ENCODE assay signal across 9 mouse cellular contexts in the genomic region with DNA sequence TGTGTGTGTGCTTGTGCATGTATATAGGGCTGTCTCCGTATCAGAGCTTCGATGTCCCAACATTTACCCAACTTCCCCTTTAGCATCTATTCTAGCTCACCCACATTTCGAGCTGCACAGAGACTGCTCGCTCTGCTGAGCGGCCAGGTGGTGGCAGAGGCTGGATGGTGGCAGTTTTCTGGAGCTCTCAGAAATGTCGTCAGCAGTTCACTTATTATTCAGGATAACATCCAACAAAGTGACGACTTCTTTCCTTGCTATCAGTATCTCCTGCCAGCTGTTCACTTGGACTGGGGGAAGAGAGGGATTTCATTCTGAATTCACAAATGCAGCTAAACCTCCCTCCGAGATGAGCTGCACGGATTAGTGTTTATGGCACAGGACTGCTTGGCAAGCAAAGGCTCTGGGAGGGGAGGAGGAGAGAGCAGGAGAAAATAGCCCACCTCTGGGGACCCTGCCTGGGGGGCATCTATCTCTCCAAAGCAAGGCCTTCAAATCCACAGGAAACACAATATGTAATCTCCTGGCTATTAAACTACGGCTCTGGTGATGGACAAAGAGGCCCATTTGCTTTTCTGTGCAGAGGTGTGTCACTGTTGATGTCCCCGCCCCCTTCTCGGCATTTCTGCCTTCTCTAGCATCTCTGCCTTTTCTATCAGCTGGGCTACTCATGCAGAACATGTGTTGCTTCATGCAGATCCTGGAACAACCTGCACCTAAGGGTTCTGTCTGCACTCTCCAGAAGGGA.
DNase-seq lines count a peak whose midpoint lies in the region; ATAC-seq and TF ChIP-seq lines count a peak whose summit lies in the region.
"Had no signal": no experiment of that assay in that cellular context is flagged by ENCODE, and none has a peak within 500 bp of the region (broad histone marks: within the 10 kb centered on the region; RNA-seq: fewer than 3 reads in every experiment).

No protein-coding gene starts in this region.

- ATAC-seq in embryonic facial prominence, embryonic 13.5 days (ENCODE audit: insufficient number of reproducible peaks, insufficient read depth, low FRiP score, low TSS enrichment, low read depth) = no peak
- ATAC-seq in frontal cortex, adult (ENCODE audit: low TSS enrichment) = peak; percentile 89
- peak; percentile 62 for ATAC-seq in neural tube, embryonic 14.5 days (ENCODE audit: low read depth)

- intact Hi-C loops in heart, adult 2 months (cut with DNase I) = no loop called here

- TF ChIP-seq EP300 in heart, adult 2 months (IDR thresholded peaks at IDR 0.05; ENCODE audit: insufficient read depth, low read depth, low read length) = no peak

- TF ChIP-seq CTCF in heart, adult 2 months (IDR thresholded peaks at IDR 0.05) = no peak

- H3K36me3 ChIP-seq in embryonic facial prominence, embryonic 13.5 days = no peaks in the 10 kb centered on the region
- H3K36me3 ChIP-seq in neural tube, embryonic 14.5 days (ENCODE audit: control insufficient read depth, insufficient read depth, low read length) = no peaks in the 10 kb centered on the region
- no peaks in the 10 kb centered on the region for H3K36me3 ChIP-seq in heart, adult 2 months (ENCODE audit: control insufficient read depth, insufficient read depth, low read length)
- H3K36me3 ChIP-seq: limb, embryonic 13.5 days had no signal

- H3K9ac ChIP-seq in embryonic facial prominence, embryonic 13.5 days = no peak overlapping the region
- peak overlapping the region; percentile 21; the same call in 1 of the 2 replicates for H3K9ac ChIP-seq in neural tube, embryonic 14.5 days (replicated peaks; ENCODE audit: low read depth, low read length)
- H3K9ac ChIP-seq in heart, adult 2 months (ENCODE audit: low read depth, low read length) = no peak overlapping the region

- DNase-seq in layer of hippocampus, postnatal 36 days = peak; percentile 55 to 62
- no peak for DNase-seq in spleen, postnatal 14 days (ENCODE audit: low spot score in 2 of 2)
- DNase-seq in heart, adult 2 months = no peak
- no peak for DNase-seq in kidney, postnatal 25 days

- H3K79me2 ChIP-seq in heart, adult 2 months (replicated peaks; ENCODE audit: control insufficient read depth, insufficient read depth, low read length) = no peaks in the 10 kb centered on the region

- TF ChIP-seq POLR2A in heart, adult 2 months (IDR thresholded peaks at IDR 0.05; ENCODE audit: insufficient read depth, low read depth, low read length) = no peak

- H3K4me1 ChIP-seq in embryonic facial prominence, embryonic 13.5 days = peaks cover 16% of the 10 kb centered on the region
- peaks cover 26% of the 10 kb centered on the region for H3K4me1 ChIP-seq in neural tube, embryonic 14.5 days (ENCODE audit: control insufficient read depth, insufficient read depth, low read length)
- H3K4me1 ChIP-seq in heart, adult 2 months (ENCODE audit: control insufficient read depth, insufficient read depth, low read length) = no peaks in the 10 kb centered on the region

- no peaks in the 10 kb centered on the region for H3K9me3 ChIP-seq in embryonic facial prominence, embryonic 13.5 days
- no peaks in the 10 kb centered on the region for H3K9me3 ChIP-seq in neural tube, embryonic 14.5 days (ENCODE audit: control insufficient read depth, low read length)
- H3K9me3 ChIP-seq: limb, embryonic 13.5 days had no signal

- 31% methylated on average over 12 of the region's 12 CpGs for WGBS in embryonic facial prominence, embryonic 13.5 days
- 20% methylated on average over 12 of the region's 12 CpGs for WGBS in neural tube, embryonic 14.5 days
- WGBS in heart, adult 2 months = 38% methylated on average over 12 of the region's 12 CpGs

- H3K27ac ChIP-seq in embryonic facial prominence, embryonic 13.5 days = no peak overlapping the region
- peak overlapping the region; percentile 75 for H3K27ac ChIP-seq in neural tube, embryonic 14.5 days (ENCODE audit: low read depth, low read length)
- H3K27ac ChIP-seq in heart, adult 2 months = no peak overlapping the region
- H3K27ac ChIP-seq: limb, embryonic 13.5 days had no signal

- H3K4me2 ChIP-seq in embryonic facial prominence, embryonic 13.5 days = peak overlapping the region; percentile 18; the same call in 1 of the 2 replicates
- H3K4me2 ChIP-seq in neural tube, embryonic 14.5 days (ENCODE audit: low read depth, low read length) = peak overlapping the region; percentile 9; the same call in 1 of the 2 replicates
- H3K4me2 ChIP-seq: limb, embryonic 13.5 days had no signal

- peaks cover 4% of the 10 kb centered on the region; the same call in 1 of the 2 replicates for H3K27me3 ChIP-seq in embryonic facial prominence, embryonic 13.5 days
- 0 out of 2 replicates have a peak, but pooled peaks cover 3% of the 10 kb centered on the region for H3K27me3 ChIP-seq in neural tube, embryonic 14.5 days (ENCODE audit: control insufficient read depth, insufficient read depth, low read length)
- H3K27me3 ChIP-seq in heart, adult 2 months (ENCODE audit: control insufficient read depth, insufficient read depth, low read length) = no peaks in the 10 kb centered on the region

- H3K4me3 ChIP-seq in embryonic facial prominence, embryonic 13.5 days = no peak overlapping the region
- H3K4me3 ChIP-seq in neural tube, embryonic 14.5 days (ENCODE audit: low read depth, low read length) = no peak overlapping the region
- H3K4me3 ChIP-seq in heart, adult 2 months = no peak overlapping the region
- H3K4me3 ChIP-seq: erythroblast, embryonic 14.5 days; limb, embryonic 13.5 days had no signal

Comparison
In these comparisons a context has a peak if more than half of its experiments do, and no peak if none do; other contexts are left out.
1. DNase-seq: peak in layer of hippocampus, postnatal 36 days (2 of 2); none in spleen, postnatal 14 days (0 of 2), heart, adult 2 months (0 of 2) and kidney, postnatal 25 days (0 of 2).